Mouse (Mus musculus) forebrain, embryonic 12.5 days (tissue): ENCODE data around the gene Trim80. TPM values are rescaled to one million over a fixed set of nuclear protein-coding genes. Genes with fewer than 3 reads are reported as not detected.

Source experiments
- ATAC-seq: fragments of 200-750 bp; cut with Nextera tagmentation; 2 replicates; pipeline ENCODE4 v1.8.0; 2017; ENCODE audit warnings: moderate TSS enrichment; ENCODE audit not compliant: low FRiP score
- H3K27ac ChIP-seq: fragments of 300-500 bp; sonication (generic); 2 replicates; pipeline ENCODE4 v1.5.1; 2016; ENCODE audit warnings: mild to moderate bottlenecking
- H3K27me3 ChIP-seq: fragments of 300-500 bp; sonication (generic); 2 replicates; pipeline ENCODE4 v1.6.1; 2016; ENCODE audit warnings: mild to moderate bottlenecking
- H3K36me3 ChIP-seq: fragments of 300-500 bp; sonication (generic); replicated peaks from 2 replicates; pipeline ENCODE4 v1.6.1; 2016; ENCODE audit warnings: mild to moderate bottlenecking
- H3K4me1 ChIP-seq: fragments of 300-500 bp; sonication (generic); 2 replicates; pipeline ENCODE4 v1.6.1; 2016
- H3K4me2 ChIP-seq: fragments of 300-500 bp; sonication (generic); 2 replicates; pipeline ENCODE4 v1.6.1; 2016; ENCODE audit warnings: mild to moderate bottlenecking, moderate library complexity
- H3K4me3 ChIP-seq: fragments of 300-500 bp; sonication (generic); replicated peaks from 2 replicates; pipeline ENCODE4 v1.5.1; 2016; ENCODE audit warnings: mild to moderate bottlenecking
- H3K9ac ChIP-seq: fragments of 300-500 bp; sonication (generic); 2 replicates; pipeline ENCODE4 v1.6.1; 2016; ENCODE audit warnings: mild to moderate bottlenecking
- H3K9me3 ChIP-seq: fragments of 300-500 bp; sonication (generic); 2 replicates; pipeline ENCODE4 v1.6.1; 2016
- WGBS: fragments of 180-500 bp; shearing (Covaris S2); methylation state at CpG from one replicate; pipeline ENCODE4 v1.1.7; 2016; 5-methylcytosine and 5-hydroxymethylcytosine counted together
- polyA plus RNA-seq: library from polyadenylated mRNA; unstranded; fragments of >200 nt; fragmentation: Nextera tagmentation; extraction: Ambion mirVana; gene quantifications from 2 replicates; pipeline ENCODE4 v1.2.1, GENCODE M21; 2016

The Trim80 gene
- polyA plus RNA-seq, 1 experiment from 2014 or later, result not detected

DNA sequence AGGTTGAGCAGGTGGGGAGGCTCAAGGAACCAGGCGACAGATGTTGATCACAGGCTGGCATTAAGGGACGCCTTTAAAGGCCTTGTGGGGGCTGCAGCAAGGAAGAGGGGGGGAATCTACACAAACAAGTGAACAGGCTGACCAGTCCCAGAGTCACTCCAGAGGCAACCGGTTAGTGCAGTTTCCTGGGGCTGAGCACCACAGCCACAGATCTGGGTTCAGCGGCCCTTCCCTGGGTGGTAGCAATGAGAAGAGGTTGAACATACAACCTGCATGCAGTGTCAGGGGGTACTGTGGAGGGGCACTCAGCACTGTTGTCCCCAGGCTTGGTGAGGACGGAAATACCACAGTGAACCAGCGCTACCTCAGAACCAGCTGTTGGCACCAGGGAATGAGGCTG lies 7.0 kb upstream of the Trim80 start:
- H3K4me2 ChIP-seq, result no peak overlapping the region
- peaks cover 48% of the 10 kb centered on the region for H3K36me3 ChIP-seq
- no peak overlapping the region for H3K4me3 ChIP-seq
- no peak overlapping the region for H3K9ac ChIP-seq
- peaks cover 12% of the 10 kb centered on the region for H3K4me1 ChIP-seq
- ATAC-seq, result no peak
- H3K9me3 ChIP-seq, result no peaks in the 10 kb centered on the region
- WGBS, result 82% methylated on average over 6 of the region's 6 CpGs
- no peak overlapping the region for H3K27ac ChIP-seq
- H3K27me3 ChIP-seq, result peaks cover 8% of the 10 kb centered on the region; the same call in 1 of the 2 replicates

- H3K27me3 ChIP-seq, result peaks cover 8% of the 10 kb centered on the region; the same call in 1 of the 2 replicates
- ATAC-seq, result peak; percentile 58; the same call in 1 of the 2 replicates
- H3K27ac ChIP-seq, result no peak overlapping the region
- peak overlapping the region; percentile 25 for H3K4me3 ChIP-seq
- peak overlapping the region; percentile 53 for H3K4me2 ChIP-seq
- H3K4me1 ChIP-seq, result peaks cover 12% of the 10 kb centered on the region
- H3K9ac ChIP-seq, result peak overlapping the region; percentile 48
- H3K36me3 ChIP-seq, result peaks cover 24% of the 10 kb centered on the region
- H3K9me3 ChIP-seq, result no peaks in the 10 kb centered on the region
- whole genome bisulfite sequencing, result 6% methylated on average over 31 of the region's 31 CpGs
These were observed 4.6 kb upstream of the Trim80 start for GRCm38 (mm10) chr11:115435596-115436337.

- Histone ChIP-seq H3K27me3 (peaks cover 8% of the 10 kb centered on the region; the same call in 1 of the 2 replicates), H3K4me3 (no peak overlapping the region), H3K9me3 (no peaks in the 10 kb centered on the region), H3K9ac (no peak overlapping the region), H3K36me3 (peaks cover 5% of the 10 kb centered on the region; the same call in 1 of the 2 replicates), H3K4me1 (peaks cover 12% of the 10 kb centered on the region), H3K27ac (no peak overlapping the region), H3K4me2 (no peak overlapping the region)
- ATAC-seq, result no peak
- 85% methylated on average over 5 of the region's 5 CpGs for WGBS
These were observed 2.7 kb upstream of the Trim80 start for GRCm38 (mm10) chr11:115437571-115438122.

GRCm38 (mm10) chr11:115439326-115439725 lies 1.0 kb upstream of the Trim80 start:
- Histone ChIP-seq H3K9me3 (no peaks in the 10 kb centered on the region), H3K36me3 (no peaks in the 10 kb centered on the region), H3K4me3 (no peak overlapping the region), H3K4me2 (no peak overlapping the region), H3K27ac (no peak overlapping the region), H3K27me3 (peaks cover 8% of the 10 kb centered on the region; the same call in 1 of the 2 replicates), H3K4me1 (peaks cover 12% of the 10 kb centered on the region), H3K9ac (no peak overlapping the region)
- ATAC-seq, result no peak
- WGBS, result 86% methylated on average over 3 of the region's 3 CpGs

DNA sequence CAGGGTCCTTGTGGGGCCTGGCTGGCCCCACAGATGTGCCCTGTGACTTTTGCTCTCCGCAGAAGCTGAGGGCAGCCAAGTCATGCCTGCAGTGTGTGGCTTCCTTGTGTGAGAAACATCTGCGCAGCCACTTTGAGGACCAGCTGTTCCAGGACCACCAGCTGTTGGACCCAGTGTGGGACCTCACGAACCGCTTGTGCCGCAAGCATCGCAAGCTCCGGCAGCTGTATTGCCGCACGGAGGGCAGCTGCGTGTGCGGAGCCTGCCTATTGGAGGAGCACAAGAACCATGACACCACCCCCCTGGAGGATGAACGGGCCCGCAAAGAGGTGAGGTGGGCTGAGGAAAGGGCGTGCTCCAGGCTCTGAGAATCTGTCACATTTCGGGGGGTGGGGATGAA lies 1.1 kb downstream of the Trim80 start:
- H3K9me3 ChIP-seq, result no peaks in the 10 kb centered on the region
- no peak overlapping the region for H3K4me2 ChIP-seq
- H3K27me3 ChIP-seq, result no peaks in the 10 kb centered on the region
- WGBS, result 50% methylated on average over 15 of the region's 15 CpGs
- H3K4me3 ChIP-seq, result no peak overlapping the region
- no peak overlapping the region for H3K9ac ChIP-seq
- H3K27ac ChIP-seq, result no peak overlapping the region
- no peak for ATAC-seq
- no peaks in the 10 kb centered on the region for H3K36me3 ChIP-seq
- H3K4me1 ChIP-seq, result peaks cover under 1% of the 10 kb centered on the region; the same call in 1 of the 2 replicates

- Histone ChIP-seq H3K4me1 (peaks cover 3% of the 10 kb centered on the region; the same call in 1 of the 2 replicates), H3K9me3 (no peaks in the 10 kb centered on the region), H3K4me3 (no peak overlapping the region), H3K36me3 (no peaks in the 10 kb centered on the region), H3K27ac (no peak overlapping the region), H3K4me2 (no peak overlapping the region), H3K27me3 (no peaks in the 10 kb centered on the region), H3K9ac (no peak overlapping the region)
- 86% methylated on average over 3 of the region's 3 CpGs for WGBS
- no peak for ATAC-seq
These were observed 6.6 kb downstream of the Trim80 start for GRCm38 (mm10) chr11:115446906-115447305.

GRCm38 (mm10) chr11:115447321-115447885 lies 7.1 kb downstream of the Trim80 start:
- H3K27ac ChIP-seq, result no peak overlapping the region
- 89% methylated on average over 11 of the region's 11 CpGs for WGBS
- H3K9me3 ChIP-seq, result no peaks in the 10 kb centered on the region
- no peak overlapping the region for H3K4me3 ChIP-seq
- no peak overlapping the region for H3K9ac ChIP-seq
- H3K36me3 ChIP-seq, result no peaks in the 10 kb centered on the region
- ATAC-seq, result no peak
- no peaks in the 10 kb centered on the region for H3K27me3 ChIP-seq
- peaks cover 3% of the 10 kb centered on the region; the same call in 1 of the 2 replicates for H3K4me1 ChIP-seq
- no peak overlapping the region for H3K4me2 ChIP-seq

- WGBS, result 86% methylated on average over 16 of the region's 16 CpGs
- Histone ChIP-seq H3K4me3 (no peak overlapping the region), H3K4me1 (peaks cover 3% of the 10 kb centered on the region; the same call in 1 of the 2 replicates), H3K27ac (no peak overlapping the region), H3K9me3 (no peaks in the 10 kb centered on the region), H3K9ac (no peak overlapping the region), H3K4me2 (no peak overlapping the region), H3K36me3 (no peaks in the 10 kb centered on the region), H3K27me3 (no peaks in the 10 kb centered on the region)
- no peak for ATAC-seq
These were observed 7.7 kb downstream of the Trim80 start for GRCm38 (mm10) chr11:115448075-115448474.

DNA sequence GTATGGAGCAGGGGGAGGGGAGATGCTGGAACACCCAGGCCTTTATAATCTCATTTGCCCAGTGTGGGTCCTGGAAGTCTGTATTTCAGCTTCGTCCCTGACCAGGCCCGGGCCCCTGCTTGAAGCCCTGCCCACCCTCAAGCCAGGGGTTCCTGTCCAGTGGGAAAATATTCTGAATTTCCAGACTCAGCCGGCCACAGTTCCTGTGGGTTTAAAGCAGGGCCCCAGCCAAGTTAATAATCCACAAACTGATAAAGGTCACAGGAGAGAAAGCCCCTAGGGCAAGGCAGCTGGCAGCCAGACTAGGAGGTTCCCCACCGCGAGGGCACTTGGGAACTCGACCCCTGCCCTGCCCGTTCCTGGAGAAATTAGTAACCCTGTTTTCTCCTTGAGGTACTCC lies 8.7 kb downstream of the Trim80 start:
- H3K27ac ChIP-seq, result no peak overlapping the region
- WGBS, result 73% methylated on average over 7 of the region's 7 CpGs
- H3K4me3 ChIP-seq, result no peak overlapping the region
- no peak for ATAC-seq
- no peaks in the 10 kb centered on the region for H3K36me3 ChIP-seq
- H3K9ac ChIP-seq, result no peak overlapping the region
- H3K4me2 ChIP-seq, result no peak overlapping the region
- no peaks in the 10 kb centered on the region for H3K27me3 ChIP-seq
- H3K4me1 ChIP-seq, result peaks cover 3% of the 10 kb centered on the region; the same call in 1 of the 2 replicates
- no peaks in the 10 kb centered on the region for H3K9me3 ChIP-seq

GRCm38 (mm10) chr11:115450176-115450575 lies 9.8 kb downstream of the Trim80 start:
- Histone ChIP-seq H3K4me3 (no peak overlapping the region), H3K27ac (no peak overlapping the region), H3K9me3 (peaks cover 2% of the 10 kb centered on the region; the same call in 1 of the 2 replicates), H3K9ac (no peak overlapping the region), H3K36me3 (no peaks in the 10 kb centered on the region), H3K27me3 (no peaks in the 10 kb centered on the region), H3K4me2 (no peak overlapping the region), H3K4me1 (peaks cover 3% of the 10 kb centered on the region; the same call in 1 of the 2 replicates)
- WGBS, result 90% methylated on average over 7 of the region's 7 CpGs
- ATAC-seq, result no peak

GRCm38 (mm10) chr11:115451781-115452241 lies 11.5 kb downstream of the Trim80 start:
- WGBS, result 91% methylated on average over 8 of the region's 8 CpGs
- Histone ChIP-seq H3K36me3 (no peaks in the 10 kb centered on the region), H3K9ac (no peak overlapping the region), H3K4me2 (no peak overlapping the region), H3K27me3 (no peaks in the 10 kb centered on the region), H3K27ac (no peak overlapping the region), H3K4me1 (peaks cover 3% of the 10 kb centered on the region; the same call in 1 of the 2 replicates), H3K4me3 (no peak overlapping the region), H3K9me3 (peaks cover 4% of the 10 kb centered on the region; the same call in 1 of the 2 replicates)
- no peak for ATAC-seq

GRCm38 (mm10) chr11:115452281-115452860 lies 12.0 kb downstream of the Trim80 start:
- Histone ChIP-seq H3K4me1 (peaks cover 4% of the 10 kb centered on the region), H3K27me3 (no peaks in the 10 kb centered on the region), H3K9me3 (peaks cover 4% of the 10 kb centered on the region; the same call in 1 of the 2 replicates), H3K36me3 (no peaks in the 10 kb centered on the region), H3K4me3 (no peak overlapping the region), H3K9ac (no peak overlapping the region), H3K4me2 (no peak overlapping the region), H3K27ac (no peak overlapping the region)
- WGBS, result 85% methylated on average over 7 of the region's 7 CpGs
- no peak for ATAC-seq
